Mouse (Mus musculus): ENCODE data around the gene Igf1r.

The Igf1r gene

DNA sequence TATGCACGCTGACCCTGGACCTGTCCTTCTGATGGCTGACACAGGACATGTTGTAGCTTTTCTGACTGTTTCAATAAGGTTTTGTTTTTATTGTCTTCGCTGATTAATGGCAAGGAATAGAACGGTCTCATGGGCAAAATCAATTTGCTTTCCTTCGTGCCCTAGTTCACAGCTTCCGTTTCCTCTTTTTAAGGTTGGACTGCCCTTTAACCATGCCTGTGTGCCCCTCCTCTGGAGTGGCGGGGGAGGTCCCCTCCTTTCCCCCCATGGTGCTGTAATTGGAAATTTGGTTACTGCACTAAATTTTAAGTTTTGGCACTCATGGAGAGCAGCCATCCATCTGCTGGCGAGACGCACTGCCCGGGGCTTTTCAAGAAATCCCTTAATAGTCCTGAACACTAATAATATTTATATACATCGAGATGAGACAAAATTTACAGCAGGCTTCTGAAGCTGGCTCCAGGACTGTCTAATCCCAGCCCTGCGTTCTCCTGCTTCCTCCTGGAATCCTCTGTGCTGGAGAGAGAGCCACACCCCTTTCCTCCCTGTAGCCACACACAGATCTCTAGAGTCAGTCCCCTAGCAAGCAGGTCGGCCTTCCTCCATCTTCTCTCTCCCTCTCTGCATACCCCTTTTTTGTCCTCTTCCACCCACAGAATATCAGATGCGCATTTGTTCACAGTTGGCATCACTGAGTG, 207.6 kb downstream of the Igf1r start:
- no peak for DNase-seq (ENCODE audit: low read depth, low spot score)

DNA sequence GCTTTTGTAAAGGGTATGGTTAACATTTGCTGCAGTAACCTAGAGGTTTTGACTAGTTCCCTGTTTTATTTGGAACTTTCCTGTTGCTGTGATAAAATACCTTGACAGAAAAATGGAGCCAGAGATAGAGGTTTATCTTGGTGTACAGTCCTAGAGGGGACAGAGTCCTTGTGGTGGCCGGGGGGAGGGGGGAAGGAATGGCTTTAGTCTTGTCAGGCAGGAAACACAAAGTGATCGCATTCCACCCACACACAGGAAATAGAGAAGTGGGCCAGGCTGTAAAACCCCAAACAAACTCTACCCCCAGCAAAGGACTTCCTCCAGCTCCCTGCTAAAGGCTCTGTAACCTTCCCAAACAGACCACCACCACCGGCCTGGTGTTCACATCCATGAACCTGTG, 211.4 kb downstream of the Igf1r start:
- peak; percentile 16 for DNase-seq (ENCODE audit: low read depth, low spot score)

DNA sequence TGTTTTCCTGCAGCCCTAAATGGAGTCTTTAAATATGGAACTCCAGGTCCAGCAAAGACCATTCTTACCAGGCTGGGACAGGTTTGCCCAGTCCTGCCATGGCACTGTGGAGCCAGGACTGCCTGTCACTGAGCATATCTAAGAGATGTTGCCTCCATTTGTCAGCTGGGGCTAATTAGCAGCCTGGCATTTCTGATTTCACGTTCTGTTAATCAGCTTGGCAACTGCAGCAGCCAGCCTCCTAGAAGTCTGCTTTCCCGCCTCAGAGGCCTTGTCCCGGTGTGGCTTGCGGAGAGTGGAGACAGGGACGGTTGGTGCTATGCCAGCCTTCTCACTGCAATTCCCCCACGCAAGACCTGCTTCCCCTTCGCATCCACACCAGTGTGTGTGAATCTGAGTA, 220.1 kb downstream of the Igf1r start:
- no peak for DNase-seq (ENCODE audit: low read depth, low spot score)

DNA sequence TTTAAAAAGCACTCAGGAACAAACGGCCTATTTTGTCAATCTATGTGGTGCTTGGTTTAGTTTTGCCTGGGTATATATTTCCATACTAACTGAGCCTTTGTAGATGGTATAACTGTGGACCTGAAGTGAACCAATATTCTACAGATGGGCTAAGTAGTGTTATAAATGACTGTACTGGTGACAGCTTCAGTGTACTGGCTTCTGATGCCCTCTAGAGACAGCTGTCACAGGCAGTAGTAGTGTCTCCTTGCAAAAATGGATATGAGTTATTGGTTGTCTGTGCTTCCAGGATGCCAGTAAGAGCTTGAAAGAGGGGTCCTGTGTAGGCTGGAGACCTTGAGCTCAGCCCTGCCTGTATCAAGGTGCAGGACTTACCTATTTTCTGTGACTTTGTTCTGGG, 227.0 kb downstream of the Igf1r start:
- no peak for DNase-seq (ENCODE audit: low read depth, low spot score)

DNA sequence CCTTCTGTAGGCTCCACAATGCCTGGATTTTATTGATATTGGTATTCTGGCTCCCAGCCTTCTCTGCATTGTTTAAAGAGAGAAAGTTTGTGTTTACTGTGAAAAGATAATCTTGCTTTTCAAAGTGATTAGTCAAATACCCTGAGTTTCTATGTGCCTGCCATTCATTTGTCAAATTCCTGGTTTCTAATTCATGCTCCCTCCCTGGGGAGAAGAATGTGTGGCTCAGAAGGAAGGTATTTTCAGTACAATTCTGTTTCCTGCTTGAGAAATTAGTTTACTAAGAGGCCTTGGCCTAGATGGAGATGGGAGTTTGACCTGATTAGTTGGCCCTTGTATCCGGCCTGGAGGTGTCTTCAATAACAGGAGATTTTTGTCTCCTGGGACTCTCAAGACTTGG, 228.5 kb downstream of the Igf1r start:
- DNase-seq (ENCODE audit: low read depth, low spot score): no peak

DNA sequence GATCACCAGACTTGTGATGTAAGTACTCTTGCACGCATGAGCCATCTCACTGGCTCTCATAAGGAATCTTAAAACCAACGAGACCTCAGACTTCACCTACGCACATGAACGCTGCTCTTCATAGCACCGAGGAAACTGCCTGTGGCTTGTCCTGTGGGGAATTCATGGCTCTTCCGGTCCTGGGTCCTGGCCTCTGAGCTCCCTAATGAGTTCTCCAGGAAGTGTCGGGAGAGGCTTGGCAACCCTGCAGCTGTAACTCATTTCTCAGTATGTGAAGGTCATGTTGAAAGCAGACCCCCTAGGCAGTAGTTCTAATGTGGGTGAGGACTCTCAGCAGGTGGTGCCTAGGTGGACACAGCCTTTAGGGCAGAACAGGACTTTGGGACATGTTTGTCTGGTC, 229.4 kb downstream of the Igf1r start:
- no peak for DNase-seq (ENCODE audit: low read depth, low spot score)

DNA sequence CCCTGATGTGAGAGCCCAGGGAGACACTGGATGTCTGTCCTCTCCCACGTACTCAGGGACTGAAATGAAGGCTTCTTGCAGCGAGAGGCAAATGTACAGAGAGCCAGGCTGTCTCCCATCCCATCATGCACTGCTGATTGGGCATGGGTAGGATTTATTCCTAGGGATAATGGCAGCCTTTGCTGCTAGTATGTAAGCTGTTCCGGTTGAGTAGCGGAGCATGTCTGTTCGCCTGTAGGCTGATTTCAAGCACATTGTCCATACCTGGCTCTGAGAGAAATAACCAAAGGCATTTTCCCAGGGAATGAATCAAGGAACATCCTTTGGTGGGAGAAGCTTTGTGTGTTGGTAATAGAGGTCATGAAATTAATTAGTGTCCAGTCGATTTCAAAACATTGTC, 230.1 kb downstream of the Igf1r start:
- no peak for DNase-seq (ENCODE audit: low read depth, low spot score)

DNA sequence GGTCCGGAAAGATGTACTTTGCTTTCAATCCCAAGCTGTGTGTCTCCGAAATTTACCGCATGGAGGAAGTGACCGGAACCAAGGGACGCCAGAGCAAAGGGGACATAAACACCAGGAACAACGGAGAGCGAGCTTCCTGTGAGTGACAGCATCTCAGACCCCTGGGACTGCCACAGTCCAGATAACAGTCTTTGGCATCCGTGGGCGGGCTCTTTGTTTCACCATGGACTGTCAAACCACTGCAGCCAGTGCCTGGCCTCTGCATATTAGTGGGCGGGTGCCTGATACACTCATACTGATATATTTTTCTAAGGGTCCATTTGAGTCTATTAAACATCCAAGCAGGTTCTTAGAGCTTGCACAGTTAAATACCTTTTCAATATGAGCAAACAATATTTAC, 230.8 kb downstream of the Igf1r start:
- no peak for DNase-seq (ENCODE audit: low read depth, low spot score)

DNA sequence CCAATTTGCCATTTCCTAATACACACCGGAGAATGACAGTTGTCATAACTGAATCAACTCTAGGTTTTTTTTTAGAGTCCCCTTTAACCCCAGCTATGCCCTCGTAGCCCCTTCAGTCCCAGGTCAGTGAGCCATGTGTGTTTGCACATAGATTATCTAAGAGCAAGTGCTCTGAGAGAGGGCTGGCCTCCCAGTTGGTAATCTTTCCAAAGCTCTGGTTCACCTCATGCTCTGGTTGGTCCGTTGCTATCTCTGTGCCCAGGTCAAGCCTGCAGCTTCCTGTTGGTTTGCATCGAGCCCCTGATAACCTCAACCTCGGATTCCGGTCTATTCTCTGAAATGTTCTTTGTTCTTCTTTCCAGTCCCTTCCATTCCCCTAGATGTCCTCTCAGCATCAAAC, 236.6 kb downstream of the Igf1r start:
- DNase-seq (ENCODE audit: low read depth, low spot score): no peak

DNA sequence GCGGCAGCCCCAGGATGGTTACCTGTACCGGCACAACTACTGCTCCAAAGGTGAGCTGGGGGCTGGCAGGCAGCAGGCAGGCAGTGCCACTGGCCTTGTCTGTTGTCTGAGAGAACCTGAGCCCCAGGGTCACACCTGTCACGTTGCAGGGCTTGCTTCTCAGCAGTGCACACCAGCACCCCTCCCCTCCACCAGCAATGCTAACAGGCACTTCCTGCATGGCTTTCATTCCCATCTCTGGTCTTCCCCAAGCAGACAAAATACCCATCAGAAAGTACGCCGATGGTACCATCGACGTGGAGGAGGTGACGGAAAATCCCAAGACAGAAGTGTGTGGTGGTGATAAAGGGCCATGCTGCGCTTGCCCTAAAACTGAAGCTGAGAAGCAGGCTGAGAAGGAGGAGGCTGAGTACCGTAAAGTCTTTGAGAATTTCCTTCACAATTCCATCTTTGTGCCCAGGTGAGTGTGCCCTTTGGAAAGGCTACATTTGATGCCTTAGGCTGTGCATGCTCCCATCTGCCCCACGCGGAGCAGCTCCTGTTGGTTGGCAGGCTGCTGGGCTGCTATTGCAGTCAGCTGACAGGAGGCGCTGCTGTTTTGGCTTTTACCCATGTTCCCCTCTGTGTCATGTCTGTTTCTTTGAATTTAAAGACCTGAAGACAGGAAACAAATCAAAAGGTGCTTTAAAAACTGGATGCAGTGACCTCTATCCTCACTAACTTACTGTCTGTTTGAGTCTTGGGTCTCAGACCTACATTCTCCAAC, 237.2 kb downstream of the Igf1r start:
- peak; percentile 62 for DNase-seq (ENCODE audit: low read depth, low spot score)

DNA sequence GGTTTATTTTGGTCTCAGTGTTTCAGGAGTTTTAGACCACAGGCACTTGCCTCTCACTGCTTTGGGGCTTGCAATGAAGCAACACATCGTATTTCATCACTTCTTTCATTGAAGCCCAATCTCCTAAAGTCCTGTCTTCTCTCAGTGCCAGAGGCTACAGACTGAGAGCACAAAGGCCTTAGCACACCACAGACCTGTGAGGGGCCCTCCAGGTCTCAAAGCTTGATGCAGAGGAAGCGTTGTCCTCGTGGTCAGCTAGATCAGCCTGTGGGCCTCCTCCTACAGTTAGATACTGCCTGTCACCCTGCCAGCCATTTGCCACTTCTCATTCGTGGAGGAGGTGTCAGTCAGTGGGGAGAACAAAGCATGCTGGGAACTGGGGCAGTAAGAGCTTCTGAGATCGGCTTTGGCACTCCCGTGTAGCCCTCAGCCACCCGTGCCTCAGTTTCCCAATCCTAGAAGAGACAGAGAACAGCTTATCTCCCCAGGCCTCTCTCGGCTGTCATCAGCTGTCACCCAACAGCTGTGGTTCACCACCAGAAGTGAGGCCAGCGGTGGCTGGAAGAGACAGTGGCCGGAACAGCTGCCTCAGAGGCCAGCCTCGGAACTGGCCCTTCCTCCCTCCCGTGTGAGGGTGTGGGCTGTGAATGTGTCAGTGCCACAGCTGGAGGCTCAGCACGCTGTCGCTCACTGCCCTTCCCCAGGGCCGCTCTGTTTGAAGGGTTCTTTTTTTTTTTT, 241.5 kb downstream of the Igf1r start:
- DNase-seq (ENCODE audit: low read depth, low spot score): no peak

DNA sequence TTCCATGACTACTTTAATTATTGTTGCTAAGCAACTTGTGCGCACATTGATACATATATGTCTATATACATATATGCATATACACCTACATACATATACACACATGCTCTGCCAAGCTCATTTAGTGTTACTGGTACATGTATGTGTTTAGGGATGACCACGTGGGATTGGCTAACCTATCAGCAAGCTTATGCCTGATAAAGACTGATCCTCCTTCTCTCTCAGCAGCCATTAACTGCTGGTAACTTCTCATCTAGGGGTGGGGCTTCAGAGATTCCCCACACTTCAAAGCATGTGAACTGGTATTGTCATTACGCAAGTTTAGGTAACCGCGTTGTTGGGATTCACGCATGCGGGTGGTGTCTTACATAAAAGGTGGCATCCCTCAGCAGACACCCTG, 247.0 kb downstream of the Igf1r start:
- no peak for DNase-seq (ENCODE audit: low read depth, low spot score)

DNA sequence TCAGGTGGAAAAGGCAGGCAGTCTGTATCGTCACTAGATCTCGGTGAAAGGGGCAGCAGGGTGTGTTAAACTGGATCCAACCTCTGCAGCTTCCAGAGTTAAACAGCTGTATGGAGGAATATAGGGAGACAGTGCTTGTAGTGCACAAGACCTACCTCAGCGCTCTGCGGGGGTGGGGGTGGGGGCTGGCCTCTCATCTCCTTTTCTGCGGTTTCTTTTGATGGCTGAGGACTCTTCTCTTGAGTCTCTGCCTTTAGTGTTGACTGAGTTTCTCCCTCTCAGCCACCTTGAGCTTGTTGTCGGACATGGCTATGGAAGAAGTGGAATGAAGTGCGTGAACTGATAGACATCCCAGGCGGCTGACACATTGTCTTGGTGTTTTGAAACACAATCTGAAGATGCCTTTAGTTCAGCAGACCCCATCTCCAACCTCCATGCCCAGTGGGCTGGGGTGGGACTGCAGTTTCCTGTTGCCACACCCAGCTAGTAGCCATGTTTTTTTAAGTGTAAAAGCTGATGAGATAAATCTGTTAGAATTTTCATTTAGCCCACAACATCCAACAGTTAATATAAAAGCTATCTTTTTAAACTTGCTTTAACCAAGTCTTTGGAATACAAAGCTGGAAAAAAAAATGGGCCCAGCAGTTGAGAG, 253.3 kb downstream of the Igf1r start:
- peak; percentile 63 for DNase-seq (ENCODE audit: low read depth, low spot score)

DNA sequence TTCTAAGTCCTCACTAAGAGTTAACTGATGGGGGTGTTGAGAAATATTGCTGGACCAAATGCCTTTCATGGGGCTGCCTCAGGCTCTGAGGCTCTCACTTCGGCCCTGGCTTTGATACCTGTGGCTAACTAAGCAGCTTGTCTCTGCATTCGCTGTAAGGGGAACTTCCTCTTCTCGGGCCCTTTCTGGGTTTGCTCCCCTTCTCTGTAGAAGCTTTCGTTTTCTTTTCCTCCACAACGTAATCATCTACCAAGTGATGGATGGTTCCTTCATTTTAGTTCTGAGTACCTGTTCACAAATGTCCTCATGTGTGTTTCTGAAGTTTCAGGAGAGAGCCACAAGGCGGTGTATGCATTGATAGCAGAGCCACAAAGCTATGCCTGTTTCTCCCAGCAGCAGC, 256.4 kb downstream of the Igf1r start:
- DNase-seq (ENCODE audit: low read depth, low spot score): no peak

DNA sequence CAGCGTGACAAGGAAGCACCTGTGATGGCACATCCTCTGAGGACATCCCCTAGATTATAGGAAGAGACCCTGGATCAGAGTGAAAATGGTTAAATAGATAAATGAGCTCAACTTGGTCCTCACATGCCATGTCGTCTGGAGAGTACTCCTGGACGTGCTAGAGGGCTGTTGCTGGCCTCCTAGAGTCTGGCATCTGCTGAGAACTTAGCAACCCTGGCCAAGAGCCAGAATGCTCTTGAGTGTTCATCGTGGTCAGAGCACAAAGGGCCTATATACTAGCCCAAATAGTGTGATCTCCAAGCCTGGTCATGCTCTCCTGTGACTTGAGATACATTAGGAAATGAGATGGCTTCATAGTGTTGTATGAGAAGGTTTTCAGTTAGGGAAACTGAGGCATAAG, 257.8 kb downstream of the Igf1r start:
- DNase-seq (ENCODE audit: low read depth, low spot score): no peak

DNA sequence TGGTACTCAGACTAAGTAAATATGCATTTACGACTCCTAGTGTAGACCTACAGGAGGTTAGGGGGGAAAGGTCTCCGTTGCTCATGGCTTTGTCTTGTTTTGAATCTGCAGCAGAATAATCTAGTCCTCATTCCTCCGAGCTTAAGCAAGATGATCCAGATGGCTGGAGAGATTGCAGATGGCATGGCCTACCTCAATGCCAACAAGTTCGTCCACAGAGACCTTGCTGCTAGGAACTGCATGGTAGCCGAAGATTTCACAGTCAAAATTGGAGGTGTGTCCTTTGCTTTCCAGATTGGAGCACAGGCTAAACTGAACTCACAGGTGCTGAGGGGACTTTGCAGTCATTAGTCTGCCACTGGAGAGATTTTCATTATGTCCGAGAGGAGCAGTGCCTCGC, 259.3 kb downstream of the Igf1r start:
- no peak for DNase-seq (ENCODE audit: low read depth, low spot score)

DNA sequence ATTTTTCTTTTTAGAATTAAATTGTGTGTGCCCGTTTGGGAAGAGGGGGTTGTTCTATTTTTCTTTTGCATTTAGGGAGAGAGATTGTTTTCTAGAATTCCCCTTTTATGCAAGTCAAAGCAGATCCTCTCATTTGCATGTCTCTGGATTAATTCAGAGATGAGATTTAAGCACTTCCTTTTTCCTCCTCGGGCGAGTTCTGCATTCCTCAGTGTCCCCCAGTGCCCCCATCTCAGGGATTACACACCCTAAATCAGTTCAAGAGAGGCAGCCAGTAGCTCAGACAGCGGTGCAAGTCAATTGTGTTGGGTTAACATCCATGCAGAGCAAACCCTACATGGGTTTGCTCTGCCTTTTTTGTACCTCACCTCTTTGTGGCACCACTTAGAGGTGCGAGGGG, 261.2 kb downstream of the Igf1r start:
- no peak for DNase-seq (ENCODE audit: low read depth, low spot score)

DNA sequence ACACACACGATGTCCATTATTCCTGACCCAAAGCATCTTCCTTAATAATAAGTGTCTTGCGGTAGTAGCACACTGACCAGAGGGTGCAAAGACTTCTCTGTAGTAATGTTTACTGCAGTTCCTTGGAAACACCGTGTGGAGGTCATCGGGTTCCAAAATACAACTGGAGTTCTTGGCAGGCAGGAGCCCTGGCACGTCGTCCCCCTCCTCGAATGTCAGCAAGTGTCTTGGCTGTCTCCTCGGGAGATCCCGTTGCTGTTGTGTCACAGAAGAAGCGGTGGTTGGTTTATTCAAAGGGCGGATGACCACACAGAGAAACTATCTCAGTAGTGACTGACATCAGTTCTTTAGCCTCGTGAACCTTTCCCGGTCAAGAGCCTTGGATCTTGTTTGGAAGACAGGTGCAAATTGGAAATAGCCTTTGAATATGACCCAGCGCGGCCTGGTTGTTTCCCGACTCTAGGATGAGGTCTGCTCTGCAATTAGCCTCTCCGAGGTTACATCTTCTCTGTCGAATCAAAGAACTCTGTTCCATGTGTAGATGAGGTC, 263.0 kb downstream of the Igf1r start:
- DNase-seq (ENCODE audit: low read depth, low spot score): no peak

DNA sequence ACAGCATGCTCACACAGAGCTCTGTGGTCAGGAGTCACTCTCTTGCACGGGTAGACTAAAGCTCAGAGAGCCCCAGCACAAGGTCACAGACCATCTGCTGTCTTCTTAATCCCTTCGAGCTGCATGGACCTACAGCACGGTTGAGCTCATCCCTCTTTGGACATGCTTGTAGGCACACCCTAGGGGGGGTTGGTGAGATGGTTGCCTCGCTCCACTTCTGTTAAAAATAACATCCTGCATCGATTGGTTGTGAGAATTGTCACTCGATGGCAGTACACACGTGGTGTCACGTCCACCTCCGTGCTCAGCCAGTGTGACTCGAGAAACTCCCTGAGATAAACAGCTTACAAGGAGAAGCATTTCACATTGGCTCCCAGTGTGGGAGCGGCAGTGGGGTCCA, 266.3 kb downstream of the Igf1r start:
- no peak for DNase-seq (ENCODE audit: low read depth, low spot score)

DNA sequence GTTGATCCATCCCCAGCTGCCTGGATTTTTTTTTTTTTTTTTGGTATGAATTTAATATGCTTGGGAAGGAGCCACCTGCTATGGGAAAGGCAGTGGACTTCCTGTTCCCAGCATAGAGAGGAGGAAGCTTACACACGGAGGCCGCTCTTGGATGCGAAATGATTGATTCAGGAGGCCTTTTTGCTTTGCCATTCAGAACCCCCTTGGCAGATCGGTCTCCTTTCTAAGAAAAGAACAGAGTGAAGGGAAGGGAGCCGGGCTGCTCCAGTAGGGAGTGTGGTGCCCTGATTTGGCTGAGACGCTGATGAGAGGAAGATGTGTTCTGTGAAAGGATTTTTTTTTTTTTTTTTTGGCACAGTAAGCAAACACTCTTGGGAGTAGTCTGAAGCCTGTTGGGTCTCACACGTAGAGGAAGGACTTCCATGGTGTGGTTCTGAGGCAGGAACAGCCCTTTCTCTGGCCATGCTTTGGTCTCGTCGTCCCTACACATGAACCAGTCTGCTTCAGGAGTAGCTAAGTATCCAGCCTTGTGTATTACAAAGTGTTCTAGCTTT, 269.1 kb downstream of the Igf1r start:
- DNase-seq (ENCODE audit: low read depth, low spot score): no peak

DNA sequence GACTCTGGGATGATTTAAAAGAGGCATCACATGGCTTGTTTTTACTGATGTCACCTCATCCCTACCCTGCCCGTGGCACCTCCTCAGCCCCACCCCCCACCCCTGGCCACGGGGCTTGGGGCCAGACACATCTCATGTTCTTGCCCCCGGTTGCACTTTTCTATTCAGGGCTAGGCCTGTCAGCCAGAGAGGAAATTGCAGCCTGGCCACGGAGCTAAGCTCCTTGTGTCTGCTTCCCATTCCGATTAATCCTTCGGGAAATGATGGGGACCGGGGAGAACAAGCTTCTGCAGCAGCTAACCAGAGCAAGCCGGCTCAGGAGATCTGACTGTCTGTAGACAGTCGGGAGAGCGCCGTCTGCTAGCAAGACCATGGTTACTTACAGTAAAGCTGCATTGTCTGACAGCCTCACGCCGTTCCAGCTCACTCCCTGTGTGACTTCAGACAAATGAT, 270.8 kb downstream of the Igf1r start:
- DNase-seq (ENCODE audit: low read depth, low spot score): no peak

DNA sequence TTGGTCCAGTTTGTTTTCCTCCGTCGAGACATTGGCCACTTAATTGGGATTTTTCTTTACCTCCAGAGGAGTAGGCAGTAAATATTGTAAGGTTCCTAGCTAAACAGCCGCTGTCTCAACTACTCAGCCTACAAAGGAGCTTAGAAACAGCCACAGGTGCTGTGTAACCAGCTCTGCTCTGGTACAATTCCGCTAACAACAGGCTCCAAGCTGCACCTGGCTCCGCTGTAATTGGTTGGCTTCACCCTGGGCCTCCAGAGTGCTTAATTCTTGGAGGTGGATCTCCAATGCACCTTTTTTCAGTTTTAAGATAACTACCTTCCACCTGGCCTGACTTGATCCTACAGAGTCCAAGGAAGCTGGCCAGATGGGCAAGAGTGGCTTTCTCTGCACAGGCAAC, 271.4 kb downstream of the Igf1r start:
- DNase-seq (ENCODE audit: low read depth, low spot score): no peak
